15 mouse cellular contexts compared by ENCODE assay signal in the genomic region with DNA sequence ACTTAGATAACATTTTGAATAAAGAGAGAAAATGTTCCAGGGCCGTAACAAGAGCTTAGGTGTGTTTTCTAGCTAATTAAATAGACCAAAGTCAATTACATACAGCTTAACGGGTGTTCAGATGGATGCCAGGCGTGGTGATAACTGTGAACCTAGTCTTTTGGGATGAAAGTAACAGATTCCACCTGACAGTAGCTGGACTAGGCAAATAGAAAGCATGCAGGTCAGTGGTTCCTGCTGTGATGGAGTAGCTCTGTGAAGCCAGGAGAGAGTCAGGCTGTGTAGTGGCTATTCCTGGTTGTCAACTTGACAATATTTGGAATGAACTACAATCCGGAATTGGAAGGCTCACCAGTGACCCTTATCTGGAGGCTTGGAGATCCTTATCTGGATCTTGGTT.
"Had no signal": no experiment of that assay in that cellular context is flagged by ENCODE, and none has a peak within 500 bp of the region (broad histone marks: within the 10 kb centered on the region; RNA-seq: fewer than 3 reads in every experiment).

No protein-coding gene starts in this region.

- DNase-seq: left cerebral cortex, postnatal 4 days; liver; liver, postnatal 0 days; lung, adult 18-20 months; lung, adult 2 months; lung, embryonic 14.5 days; lung, postnatal 10 days; lung, postnatal 14 days; lung, postnatal 36 days; lung, postnatal 4 days; midbrain, embryonic 14.5 days had no signal

- ATAC-seq: liver, postnatal 0 days; lung, postnatal 0 days; midbrain, embryonic 13.5 days; midbrain, embryonic 15.5 days; midbrain, embryonic 16.5 days had no signal
